Mouse (Mus musculus) megakaryocyte, embryonic 14.5 days (primary cell): ENCODE results near the gene Rnf114.

Source experiments
- FLI1 ChIP-seq: IDR thresholded peaks from 2 replicates; pipeline ENCODE4 v1.6.1; 2012; ENCODE audit warnings: low read length, inconsistent platforms, mixed read lengths
- GATA1 ChIP-seq: IDR thresholded peaks from 3 replicates; pipeline ENCODE4 v1.6.1; 2012; ENCODE audit warnings: mixed read lengths, low read length, inconsistent platforms, borderline replicate concordance

DNA sequence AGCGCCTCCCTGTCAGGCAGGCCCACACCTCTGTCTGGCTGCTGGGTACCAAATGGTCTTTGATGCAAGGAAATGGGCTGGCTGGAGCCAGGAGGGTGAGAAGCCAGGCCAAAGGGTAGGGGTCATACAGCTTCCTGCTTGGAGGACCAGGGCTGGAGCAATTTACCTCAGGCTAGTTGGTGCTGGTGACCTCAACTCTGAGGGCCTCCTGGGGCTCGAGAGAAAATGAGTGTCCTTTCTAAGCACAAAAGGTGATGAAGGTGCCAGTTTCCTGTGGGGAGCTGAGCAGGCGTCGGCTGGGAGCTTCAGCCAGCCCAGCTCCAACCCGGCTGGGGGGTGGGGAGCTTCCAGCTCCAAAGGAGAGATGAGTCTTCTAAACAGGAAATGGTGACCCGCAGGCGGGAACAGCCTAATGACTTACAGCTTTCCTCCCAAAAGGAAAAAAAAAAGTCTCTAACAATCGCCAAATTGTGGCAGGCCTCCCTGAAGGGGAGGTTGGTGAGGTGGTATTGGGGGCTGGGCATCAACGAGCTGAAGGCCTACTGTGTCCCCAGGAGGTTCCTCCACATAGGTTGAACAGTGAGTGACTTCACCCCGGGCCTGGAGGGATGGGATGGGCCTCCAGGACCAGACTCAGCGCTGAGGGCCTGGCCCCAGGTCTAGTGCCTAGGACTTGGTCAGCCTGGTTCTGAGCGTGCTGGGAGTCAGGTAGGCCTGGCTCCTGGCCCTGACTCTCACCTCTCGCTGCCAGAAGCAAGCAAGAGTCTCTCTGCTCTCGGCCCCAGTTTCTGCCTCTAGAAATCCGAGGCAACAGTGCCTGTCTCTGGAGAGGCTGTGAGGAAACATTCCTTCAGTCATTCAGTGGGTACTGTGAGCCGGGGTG lies 50.9 kb downstream of the Rnf114 start:
- TF ChIP-seq FLI1 (no peak), GATA1 (no peak)
